Mouse (Mus musculus): Measurements from ENCODE around the gene Psd.

GRCm38 (mm10) chr19:46328081-46329030, 1.4 kb upstream of the Psd start, which contains the start of gene Fbxl15:
- TF ChIP-seq GATA1 (IDR thresholded peaks at IDR 0.05; ENCODE audit: low read length) (peak; percentile 11; the same call in 1 of the 2 replicates), TAL1 (IDR thresholded peaks at IDR 0.05; ENCODE audit: low read length) (no peak)

Data from erythroblast, embryonic 14.5 days (primary cell).